Mouse (Mus musculus) heart, adult 2 months (tissue): ENCODE results near the gene Tomm40l. TPM values are rescaled to one million over a fixed set of nuclear protein-coding genes. Genes with fewer than 3 reads are reported as not detected.

Source experiments
- DNase-seq, 2 experiments: peaks; one replicate each; pipeline ENCODE4 v3.0.0; 2021
- H3K27ac ChIP-seq: fragments of 200-600 bp; 2 replicates; pipeline ENCODE4 v1.8.1; 2022
- H3K27me3 ChIP-seq: fragments of 200-500 bp; 2 replicates; pipeline ENCODE4 v1.6.1; 2012; ENCODE audit warnings: mild to moderate bottlenecking, low read length, inconsistent platforms, mixed read lengths; ENCODE audit not compliant: control insufficient read depth, insufficient read depth
- H3K36me3 ChIP-seq: fragments of 200-500 bp; 2 replicates; pipeline ENCODE4 v1.6.1; 2012; ENCODE audit warnings: low read length, inconsistent platforms; ENCODE audit not compliant: control insufficient read depth, insufficient read depth
- H3K4me1 ChIP-seq: fragments of 200-500 bp; 2 replicates; pipeline ENCODE4 v1.6.1; 2011; ENCODE audit warnings: low read length; ENCODE audit not compliant: control insufficient read depth, insufficient read depth
- H3K4me3 ChIP-seq: fragments of 200-600 bp; 2 replicates; pipeline ENCODE4 v1.8.1; 2022
- H3K79me2 ChIP-seq: fragments of 200-500 bp; replicated peaks from 2 replicates; pipeline ENCODE4 v1.6.1; 2012; ENCODE audit warnings: mild to moderate bottlenecking, inconsistent platforms, low read length, moderate library complexity, mixed read lengths; ENCODE audit not compliant: control insufficient read depth, insufficient read depth
- H3K9ac ChIP-seq: fragments of 200-500 bp; 2 replicates; pipeline ENCODE4 v1.6.1; 2012; ENCODE audit warnings: low read depth, mild to moderate bottlenecking, control low read depth, inconsistent platforms, low read length, mixed read lengths
- CTCF ChIP-seq: fragments of 200-600 bp; IDR thresholded peaks from 2 replicates; pipeline ENCODE4 v1.8.1; 2022; ENCODE audit warnings: antibody characterized with exemption, mild to moderate bottlenecking, moderate library complexity
- EP300 ChIP-seq: fragments of 200-500 bp; IDR thresholded peaks from 2 replicates; pipeline ENCODE4 v1.6.1; 2011; ENCODE audit warnings: low read depth, low read length, control low read depth; ENCODE audit not compliant: insufficient read depth
- POLR2A ChIP-seq: fragments of 200-500 bp; IDR thresholded peaks from 2 replicates; pipeline ENCODE4 v1.6.1; 2011; ENCODE audit warnings: mild to moderate bottlenecking, low read depth, low read length, control low read depth; ENCODE audit not compliant: insufficient read depth
- WGBS: fragments of 180-500 bp; shearing (Covaris S2); methylation state at CpG from one replicate; pipeline ENCODE4 v1.1.7; 2018; 5-methylcytosine and 5-hydroxymethylcytosine counted together
- intact Hi-C: fragments of 180-260 bp; cut with DNase I; formaldehyde crosslinking; loops from one replicate; pipeline ENCODE4 v1.15.1; 2025
- polyA plus RNA-seq: library from polyadenylated mRNA; depleted of rRNA; stranded (reverse); fragments of >200 nt; gene quantifications from 2 replicates; pipeline ENCODE4 v1.2.3, GENCODE M21; 2012
- total RNA-seq, 2 experiments: library from RNA; stranded (reverse); gene quantifications; 2 replicates each; pipeline ENCODE4 v1.2.3; 2021

Tomm40l gene
- total and polyA plus RNA-seq, 3 experiments, result 63.9 to 81.6 (median 79.8) TPM

DNA sequence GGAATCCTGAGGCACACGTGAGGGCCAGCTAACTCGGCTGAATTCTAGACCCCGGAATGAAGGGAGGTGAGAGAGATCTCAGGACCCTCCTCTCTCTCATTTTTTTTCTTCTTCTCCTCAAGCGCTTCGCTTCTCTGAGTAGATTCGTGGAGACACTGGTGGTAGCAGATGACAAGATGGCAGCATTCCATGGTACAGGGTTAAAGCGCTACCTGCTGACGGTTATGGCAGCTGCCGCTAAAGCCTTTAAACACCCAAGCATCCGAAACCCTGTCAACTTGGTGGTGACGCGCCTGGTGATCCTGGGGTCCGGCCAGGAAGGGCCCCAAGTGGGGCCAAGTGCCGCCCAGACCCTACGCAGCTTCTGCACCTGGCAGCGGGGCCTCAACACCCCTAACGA, 30.1 kb upstream of the Tomm40l start:
- intact Hi-C loops, result no loop called here
- H3K4me1 ChIP-seq, result peaks cover 10% of the 10 kb centered on the region
- no peaks in the 10 kb centered on the region for H3K79me2 ChIP-seq
- no peak overlapping the region for H3K9ac ChIP-seq
- peak overlapping the region; percentile 98 for H3K27ac ChIP-seq
- TF ChIP-seq CTCF (no peak), EP300 (no peak), POLR2A (no peak)
- H3K36me3 ChIP-seq, result no peaks in the 10 kb centered on the region
- no peak for DNase-seq
- no peaks in the 10 kb centered on the region for H3K27me3 ChIP-seq
- no peak overlapping the region for H3K4me3 ChIP-seq
- 68% methylated on average over 17 of the region's 17 CpGs for WGBS

DNA sequence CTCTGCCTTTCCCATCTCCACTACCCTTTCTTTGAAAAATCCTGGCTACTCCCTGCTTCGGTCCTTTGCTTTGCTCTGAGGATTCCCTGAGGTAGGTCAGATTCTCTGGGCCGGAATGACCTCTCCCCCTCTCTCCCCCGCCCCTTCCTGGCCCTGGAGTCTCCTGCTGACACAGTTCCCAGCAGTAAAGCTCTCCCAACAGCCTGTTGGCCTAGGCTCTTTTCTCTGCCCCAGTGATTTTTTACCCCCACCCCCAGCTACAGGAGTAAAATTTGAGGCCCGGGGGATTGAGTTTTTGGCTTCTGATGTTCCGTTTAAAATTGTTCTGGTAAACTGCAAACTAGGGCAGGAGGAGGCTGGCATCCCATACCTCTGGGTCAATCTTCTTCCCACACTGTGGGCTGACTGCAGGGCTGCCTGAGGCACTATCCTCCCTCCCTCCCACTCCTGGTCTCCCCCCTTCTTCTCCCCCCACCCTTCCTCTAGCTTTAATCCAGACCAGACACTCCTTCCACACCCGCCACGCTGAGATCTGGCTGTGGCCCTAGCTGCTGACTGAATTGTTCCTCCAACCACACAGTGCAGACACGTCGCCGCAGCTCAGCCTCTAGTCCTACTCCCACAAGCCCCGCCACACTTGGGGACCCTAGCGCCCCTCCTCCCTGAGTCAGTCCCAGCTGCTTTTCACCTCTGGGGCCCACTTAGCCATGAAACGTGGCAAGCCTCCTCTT, 29.4 kb upstream of the Tomm40l start:
- H3K79me2 ChIP-seq, result no peaks in the 10 kb centered on the region
- peak overlapping the region; percentile 98 for H3K27ac ChIP-seq
- H3K36me3 ChIP-seq, result no peaks in the 10 kb centered on the region
- no peak overlapping the region for H3K9ac ChIP-seq
- H3K27me3 ChIP-seq, result no peaks in the 10 kb centered on the region
- H3K4me1 ChIP-seq, result peaks cover 9% of the 10 kb centered on the region
- H3K4me3 ChIP-seq, result peak overlapping the region; percentile 45
- TF ChIP-seq POLR2A (no peak), EP300 (no peak), CTCF (no peak)
- peak; percentile 61 to 71 for DNase-seq
- 32% methylated on average over 13 of the region's 13 CpGs for WGBS
- intact Hi-C loops, result no loop called here

GRCm38 (mm10) chr1:171250680-171251593, 28.6 kb upstream of the Tomm40l start, which contains the start of gene Ndufs2:
Gene Ndufs2, minus strand, starts transcription at chr1:171251388.
- Histone ChIP-seq H3K36me3 (no peaks in the 10 kb centered on the region), H3K4me1 (peaks cover 9% of the 10 kb centered on the region), H3K4me3 (peak within 1 kb of the TSS; percentile 45), H3K9ac (peak within 1 kb of the TSS; percentile 23; the same call in 1 of the 2 replicates), H3K79me2 (no peaks in the 10 kb centered on the region), H3K27me3 (no peaks in the 10 kb centered on the region), H3K27ac (peak within 1 kb of the TSS; percentile 98)
- peak in 1 of 2 experiments; percentile 34 for DNase-seq
- intact Hi-C loops, result no loop called here
- 12% methylated on average over 26 of the region's 26 CpGs for WGBS
- TF ChIP-seq CTCF (no peak), POLR2A (no peak), EP300 (no peak)

DNA sequence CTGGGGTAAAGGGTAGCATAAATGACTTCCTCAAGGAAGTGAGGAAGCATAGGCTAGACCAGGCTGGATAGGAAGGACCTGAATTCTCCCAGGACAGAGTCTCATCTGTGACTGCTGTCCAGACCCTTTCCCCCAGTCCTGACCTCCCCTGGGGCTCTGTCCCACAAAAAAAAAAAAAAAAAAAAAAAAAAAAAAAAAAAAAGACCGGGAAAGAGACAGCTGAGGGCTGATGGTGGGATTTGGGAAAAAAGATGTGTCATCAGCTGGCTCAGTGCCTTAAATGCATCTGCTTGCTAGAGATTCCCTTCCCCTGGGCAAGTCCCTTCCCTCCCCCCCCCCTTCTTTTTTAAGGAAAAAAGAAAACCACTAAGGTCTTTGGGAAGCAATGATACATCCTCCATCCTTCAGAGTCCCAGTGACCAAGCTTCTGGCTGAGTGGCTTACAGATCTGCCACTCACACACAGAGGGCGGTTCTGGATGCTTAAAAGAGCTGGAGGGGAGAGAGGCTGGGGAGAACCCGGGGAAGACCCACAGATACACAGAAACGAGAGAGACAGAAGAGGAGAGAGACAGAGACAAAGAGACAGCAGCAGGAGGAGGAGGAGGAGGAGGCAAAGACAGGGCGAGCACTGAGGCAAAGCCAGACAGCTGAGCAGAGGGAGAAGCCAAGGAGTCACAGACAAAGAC, 27.7 kb upstream of the Tomm40l start, which contains the start of gene Adamts4:
Gene Adamts4 (plus strand): TSS at position 509 of the 688 bp plus-strand sequence.
- peaks cover 2% of the 10 kb centered on the region; the same call in 1 of the 2 replicates for H3K36me3 ChIP-seq
- H3K9ac ChIP-seq, result peak within 1 kb of the TSS; percentile 23; the same call in 1 of the 2 replicates
- H3K79me2 ChIP-seq, result no peaks in the 10 kb centered on the region
- H3K4me3 ChIP-seq, result peak within 1 kb of the TSS; percentile 45
- TF ChIP-seq CTCF, result no peak
- TF ChIP-seq POLR2A, result 0 out of 2 replicates have a peak, but pooled peaks have one; percentile 14
- peaks cover 9% of the 10 kb centered on the region for H3K4me1 ChIP-seq
- peak; percentile 70 to 76 for DNase-seq
- peak within 1 kb of the TSS; percentile 98 for H3K27ac ChIP-seq
- intact Hi-C loops, result no loop called here
- WGBS, result 17% methylated on average over 5 of the region's 5 CpGs
- no peaks in the 10 kb centered on the region for H3K27me3 ChIP-seq

DNA sequence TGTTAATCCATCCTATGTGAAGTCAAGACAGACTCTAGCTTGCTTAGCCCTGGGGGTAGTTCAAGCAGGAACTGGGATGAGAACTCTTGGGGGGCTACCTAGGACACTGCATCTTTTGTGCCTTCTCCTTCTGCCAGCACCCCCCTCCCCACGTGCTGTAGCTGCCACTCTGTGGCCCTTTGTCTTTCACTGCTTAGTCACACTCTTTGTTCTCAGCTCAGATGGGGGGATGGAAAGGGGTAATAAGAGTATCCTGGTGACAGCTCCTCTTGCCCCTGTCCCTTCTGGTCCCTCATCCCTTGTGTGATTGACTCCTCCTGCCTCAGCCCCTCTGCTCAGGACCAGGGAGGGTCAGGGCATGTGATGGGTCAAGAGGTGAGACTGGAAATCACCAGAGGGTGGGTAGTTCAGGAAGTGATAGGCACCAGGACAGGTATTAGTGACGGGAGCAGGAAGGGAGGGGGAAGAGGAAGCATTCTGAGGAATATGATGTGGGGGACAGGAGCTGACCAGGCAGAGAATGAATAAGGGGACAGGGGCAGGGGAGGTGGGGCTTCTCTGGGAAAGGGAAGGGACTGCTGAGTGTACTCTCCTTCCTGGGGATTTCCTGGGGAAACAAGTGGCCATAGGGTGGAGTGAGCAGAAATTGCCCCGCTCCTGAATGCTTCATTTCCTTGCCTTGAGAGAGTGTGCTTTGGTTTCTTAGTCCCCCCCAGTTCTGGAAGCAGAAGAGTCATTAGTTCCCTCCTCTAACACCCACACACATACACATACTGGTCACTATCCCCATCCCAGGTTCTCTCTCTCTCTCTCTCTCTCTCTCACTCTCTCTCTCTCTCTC, 26.3 kb upstream of the Tomm40l start:
- TF ChIP-seq POLR2A (no peak), CTCF (no peak), EP300 (no peak)
- Histone ChIP-seq H3K9ac (no peak overlapping the region), H3K4me3 (no peak overlapping the region; the same call in 1 of the 2 replicates), H3K27me3 (no peaks in the 10 kb centered on the region), H3K4me1 (peaks cover 9% of the 10 kb centered on the region), H3K36me3 (peaks cover 4% of the 10 kb centered on the region; the same call in 1 of the 2 replicates), H3K79me2 (peaks cover under 1% of the 10 kb centered on the region; the same call in 1 of the 2 replicates), H3K27ac (peak overlapping the region; percentile 98)
- 44% methylated on average over 3 of the region's 3 CpGs for WGBS
- DNase-seq, result no peak
- intact Hi-C loops, result no loop called here
